In genomic region chr6:31502614-31503013, GRCm38 (mm10) we compare ENCODE assay signal across 12 mouse cellular contexts.
DNase-seq lines count a peak whose midpoint lies in the region; TF ChIP-seq lines count a peak whose summit lies in the region.
"Had no signal": no experiment of that assay in that cellular context is flagged by ENCODE, and none has a peak within 500 bp of the region (broad histone marks: within the 10 kb centered on the region; RNA-seq: fewer than 3 reads in every experiment).

No protein-coding gene starts in this region.

- no peak overlapping the region for H3K4me3 ChIP-seq in kidney, adult 2 months (ENCODE audit: insufficient read depth, low read depth, low read length)
- H3K4me3 ChIP-seq: hindbrain, embryonic 13.5 days; kidney, embryonic 15.5 days had no signal

- H3K27ac ChIP-seq in kidney, adult 2 months (ENCODE audit: insufficient read depth, low read depth, low read length): 0 out of 2 replicates have a peak overlapping the region, but pooled peaks have one; percentile 1
- H3K27ac ChIP-seq: hindbrain, embryonic 13.5 days; kidney, embryonic 15.5 days had no signal

- DNase-seq in kidney, adult 2 months: peak; percentile 42
- DNase-seq in kidney, adult 18-20 months: no peak
- peak; percentile 35 for DNase-seq in lung, postnatal 14 days
- no peak for DNase-seq in lung, postnatal 10 days
- DNase-seq in lung, postnatal 25 days (ENCODE audit: low spot score): peak; percentile 63
- DNase-seq in testis, postnatal 10 days (ENCODE audit: low spot score): no peak
- no peak for DNase-seq in thymus, adult 18-20 months
- DNase-seq: cerebellum, postnatal 14 days; heart, postnatal 10 days; liver, postnatal 0 days had no signal

- no peaks in the 10 kb centered on the region for H3K27me3 ChIP-seq in kidney, adult 2 months (replicated peaks; ENCODE audit: control insufficient read depth, insufficient read depth, low read length)
- H3K27me3 ChIP-seq: hindbrain, embryonic 13.5 days; kidney, embryonic 15.5 days had no signal

- H3K36me3 ChIP-seq in kidney, adult 2 months (ENCODE audit: control insufficient read depth, insufficient read depth, low read length): peaks cover 9% of the 10 kb centered on the region

- H3K4me1 ChIP-seq in kidney, adult 2 months (ENCODE audit: control insufficient read depth, insufficient read depth, low read length): peaks cover 7% of the 10 kb centered on the region; the same call in 1 of the 2 replicates
- H3K4me1 ChIP-seq: hindbrain, embryonic 13.5 days had no signal

- TF ChIP-seq CTCF in kidney, adult 2 months (conservative IDR thresholded peaks at IDR 0.05; ENCODE audit: insufficient read depth, insufficient read length, low read depth, low read length): no peak

- TF ChIP-seq POLR2A in kidney, adult 2 months (IDR thresholded peaks at IDR 0.05; ENCODE audit: low read depth, low read length): no peak

- 78% methylated on average over 2 of the region's 2 CpGs for WGBS in kidney, adult 2 months

Comparison
In these comparisons a context has a peak if more than half of its experiments do, and no peak if none do; other contexts are left out.
1. DNase-seq: peak in kidney, adult 2 months (single experiment), lung, postnatal 14 days (single experiment) and lung, postnatal 25 days (single experiment); none in kidney, adult 18-20 months (single experiment), lung, postnatal 10 days (single experiment), testis, postnatal 10 days (single experiment) and thymus, adult 18-20 months (0 of 2).